Mouse (Mus musculus) limb, embryonic 13.5 days (tissue): ENCODE measurements around the gene Myh7. TPM values are rescaled to one million over a fixed set of nuclear protein-coding genes. Genes with fewer than 3 reads are reported as not detected.

Experiments
- ATAC-seq: fragments of 200-750 bp; cut with Nextera tagmentation; 2 replicates; pipeline ENCODE4 v1.8.0; 2017; ENCODE audit warnings: low read depth, moderate number of reproducible peaks, moderate TSS enrichment; ENCODE audit not compliant: low FRiP score
- H3K27ac ChIP-seq: fragments of 300-500 bp; sonication (generic); 2 replicates; pipeline ENCODE4 v1.5.1; 2015; ENCODE audit warnings: inconsistent platforms, mild to moderate bottlenecking, moderate library complexity
- H3K27me3 ChIP-seq: fragments of 300-500 bp; sonication (generic); 2 replicates; pipeline ENCODE4 v1.6.1; 2015; ENCODE audit warnings: mild to moderate bottlenecking, inconsistent platforms
- H3K36me3 ChIP-seq: fragments of 300-500 bp; sonication (generic); 2 replicates; pipeline ENCODE4 v1.6.1; 2015; ENCODE audit warnings: inconsistent platforms, mild to moderate bottlenecking, moderate library complexity
- H3K4me1 ChIP-seq: fragments of 300-500 bp; sonication (generic); 2 replicates; pipeline ENCODE4 v1.6.1; 2015; ENCODE audit warnings: inconsistent platforms
- H3K4me2 ChIP-seq: fragments of 300-500 bp; sonication (generic); replicated peaks from 2 replicates; pipeline ENCODE4 v1.6.1; 2015; ENCODE audit warnings: inconsistent platforms, mild to moderate bottlenecking, moderate library complexity
- H3K4me3 ChIP-seq: fragments of 300-500 bp; sonication (generic); 2 replicates; pipeline ENCODE4 v1.5.1; 2015; ENCODE audit warnings: moderate library complexity, mild to moderate bottlenecking, inconsistent platforms
- H3K9ac ChIP-seq: fragments of 300-500 bp; sonication (generic); 2 replicates; pipeline ENCODE4 v1.6.1; 2015; ENCODE audit warnings: mild to moderate bottlenecking, inconsistent platforms
- H3K9me3 ChIP-seq: fragments of 300-500 bp; sonication (generic); 2 replicates; pipeline ENCODE4 v1.6.1; 2016; ENCODE audit warnings: inconsistent platforms
- WGBS: fragments of 180-500 bp; shearing (Covaris S2); methylation state at CpG from one replicate; pipeline ENCODE4 v1.1.7; 2015; 5-methylcytosine and 5-hydroxymethylcytosine counted together
- polyA plus RNA-seq: library from polyadenylated mRNA; unstranded; fragments of >200 nt; fragmentation: Nextera tagmentation; extraction: Ambion mirVana; gene quantifications from 2 replicates; pipeline ENCODE4 v1.2.1, GENCODE M21; 2015

Myh7 gene
- polyA plus RNA-seq, 1 experiment from 2014 or later: 24.9 TPM

DNA sequence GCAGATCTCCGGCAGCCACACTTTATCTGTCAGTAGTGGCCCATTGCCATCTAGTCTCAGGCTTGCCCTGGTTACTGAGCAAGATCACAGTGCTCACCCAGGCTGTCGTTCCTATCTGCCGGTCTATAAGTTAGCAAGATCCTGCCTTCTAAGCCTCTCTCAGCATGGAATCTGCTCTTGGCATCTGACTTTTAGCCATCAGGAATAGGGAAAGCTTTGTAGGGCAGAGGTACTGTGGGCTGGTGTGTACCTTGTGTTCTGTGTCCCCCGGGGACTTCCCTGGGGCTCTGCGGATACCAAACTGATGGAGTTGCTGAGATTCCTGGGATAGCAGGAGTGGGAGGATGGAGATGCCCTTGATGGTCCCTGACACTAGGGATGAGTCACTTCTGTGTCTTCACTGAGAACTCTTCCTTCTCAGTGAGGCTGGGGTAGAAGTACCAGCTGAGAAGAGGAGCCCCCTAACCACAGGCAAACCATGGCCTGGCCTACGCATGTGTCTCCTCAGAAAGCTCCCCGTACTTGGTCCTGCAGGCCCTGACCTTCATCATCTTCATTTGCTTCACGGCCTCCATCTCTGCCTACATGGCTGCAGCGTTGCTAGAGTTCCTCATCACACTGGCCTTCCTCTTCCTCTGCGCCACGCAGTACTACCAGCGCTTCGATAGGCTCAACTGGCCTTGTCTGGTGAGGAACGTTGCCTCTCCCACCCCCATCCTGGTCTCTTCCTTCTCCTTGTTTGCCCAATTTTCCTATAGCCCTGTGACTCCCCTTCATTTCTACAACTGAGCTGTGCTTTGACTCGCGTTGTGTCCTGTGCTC lies 56.9 kb downstream of the Myh7 start:
- Histone ChIP-seq H3K9ac (no peak overlapping the region), H3K4me1 (peaks cover 34% of the 10 kb centered on the region), H3K27me3 (no peaks in the 10 kb centered on the region; the same call in 1 of the 2 replicates), H3K9me3 (no peaks in the 10 kb centered on the region), H3K27ac (no peak overlapping the region; the same call in 1 of the 2 replicates), H3K36me3 (no peaks in the 10 kb centered on the region), H3K4me2 (peak overlapping the region; percentile 41), H3K4me3 (no peak overlapping the region)
- WGBS: 85% methylated on average over 16 of the region's 16 CpGs
- no peak for ATAC-seq

- Histone ChIP-seq H3K27ac (peak overlapping the region; percentile 92), H3K36me3 (no peaks in the 10 kb centered on the region), H3K27me3 (no peaks in the 10 kb centered on the region), H3K9ac (peak overlapping the region; percentile 53), H3K4me2 (peak overlapping the region; percentile 48), H3K4me1 (peaks cover 35% of the 10 kb centered on the region), H3K9me3 (no peaks in the 10 kb centered on the region), H3K4me3 (peak overlapping the region; percentile 23)
- no peak for ATAC-seq
- WGBS: 41% methylated on average over 6 of the region's 6 CpGs
These were observed 57.6 kb downstream of the Myh7 start for GRCm38 (mm10) chr14:54936831-54937160.

- no peaks in the 10 kb centered on the region for H3K27me3 ChIP-seq
- peak within 1 kb of the TSS; percentile 53 for H3K9ac ChIP-seq
- no peaks in the 10 kb centered on the region for H3K36me3 ChIP-seq
- 29% methylated on average over 8 of the region's 8 CpGs for WGBS
- H3K4me3 ChIP-seq: peak within 1 kb of the TSS; percentile 23
- H3K27ac ChIP-seq: peak within 1 kb of the TSS; percentile 92
- H3K4me2 ChIP-seq: peak within 1 kb of the TSS; percentile 48
- peak; percentile 57 for ATAC-seq
- no peaks in the 10 kb centered on the region for H3K9me3 ChIP-seq
- H3K4me1 ChIP-seq: peaks cover 35% of the 10 kb centered on the region
These were observed 58.3 kb downstream of the Myh7 start, which contains the start of gene Cmtm5 for GRCm38 (mm10) chr14:54935904-54936830. Gene Cmtm5, plus strand, starts transcription at chr14:54936261.

GRCm38 (mm10) chr14:54932645-54933150 lies 61.7 kb downstream of the Myh7 start, which contains the start of gene Il25:
Gene Il25, plus strand, starts transcription at chr14:54932695.
- Histone ChIP-seq H3K27me3 (no peaks in the 10 kb centered on the region), H3K4me3 (no peak within 1 kb of the TSS), H3K27ac (no peak within 1 kb of the TSS), H3K36me3 (no peaks in the 10 kb centered on the region), H3K9ac (0 out of 2 replicates have a peak within 1 kb of the TSS, but pooled peaks have one; percentile 21), H3K9me3 (no peaks in the 10 kb centered on the region), H3K4me2 (peak within 1 kb of the TSS; percentile 41), H3K4me1 (peaks cover 42% of the 10 kb centered on the region)
- 18% methylated on average over 6 of the region's 6 CpGs for WGBS
- ATAC-seq: peak; percentile 51

DNA sequence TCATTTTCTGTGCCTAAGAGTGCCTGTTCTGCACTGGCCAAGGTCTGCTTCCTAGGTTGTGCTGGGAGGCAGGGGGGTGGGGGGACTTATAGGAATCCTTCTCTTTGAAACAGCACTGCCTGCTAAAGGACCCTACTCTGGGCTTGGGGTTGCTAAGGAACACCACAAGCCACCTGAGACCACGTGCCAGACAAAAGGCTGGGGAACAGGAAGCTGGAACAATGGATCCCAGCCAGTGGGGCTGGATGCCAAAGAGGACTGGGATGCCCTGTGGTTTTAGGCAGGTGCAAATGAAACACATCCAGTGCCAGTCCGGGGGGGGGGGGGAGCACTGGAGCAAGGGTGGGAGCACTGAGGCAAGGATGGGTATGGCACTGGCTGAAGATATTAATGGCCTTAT lies 64.0 kb downstream of the Myh7 start:
- Histone ChIP-seq H3K27me3 (no peaks in the 10 kb centered on the region), H3K36me3 (no peaks in the 10 kb centered on the region), H3K9ac (no peak overlapping the region), H3K4me3 (no peak overlapping the region), H3K4me2 (no peak overlapping the region), H3K4me1 (peaks cover 38% of the 10 kb centered on the region), H3K9me3 (no peaks in the 10 kb centered on the region), H3K27ac (no peak overlapping the region)
- WGBS: 39% methylated on average over 2 of the region's 2 CpGs
- ATAC-seq: no peak

- no peaks in the 10 kb centered on the region for H3K9me3 ChIP-seq
- 68% methylated on average over 5 of the region's 5 CpGs for WGBS
- H3K4me2 ChIP-seq: no peak overlapping the region
- H3K4me3 ChIP-seq: no peak overlapping the region
- no peaks in the 10 kb centered on the region for H3K36me3 ChIP-seq
- no peak overlapping the region for H3K27ac ChIP-seq
- ATAC-seq: no peak
- H3K9ac ChIP-seq: no peak overlapping the region
- H3K27me3 ChIP-seq: no peaks in the 10 kb centered on the region
- H3K4me1 ChIP-seq: peaks cover 44% of the 10 kb centered on the region
These were observed 64.6 kb downstream of the Myh7 start for GRCm38 (mm10) chr14:54929801-54930200.

DNA sequence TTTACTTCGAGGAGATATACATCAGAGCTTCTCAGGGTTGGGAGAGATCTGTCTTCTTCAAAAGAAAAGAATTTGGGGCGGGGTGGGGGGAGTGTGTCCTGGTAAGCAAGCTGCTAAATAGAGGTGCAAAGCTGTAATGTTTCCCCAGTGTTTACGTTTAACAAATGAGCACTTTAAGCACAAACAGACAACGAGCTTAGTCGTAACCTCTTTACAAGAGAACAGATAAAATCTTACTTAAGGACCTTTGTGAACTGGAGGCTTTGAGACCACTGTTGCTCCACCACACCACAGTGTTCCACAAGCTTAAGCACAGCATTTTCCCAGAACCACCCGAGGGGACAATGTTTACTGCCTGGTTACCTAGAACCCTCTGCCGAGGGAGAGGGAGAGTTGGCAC lies 67.1 kb downstream of the Myh7 start:
- Histone ChIP-seq H3K27ac (peak overlapping the region; percentile 100), H3K4me3 (peak overlapping the region; percentile 67), H3K36me3 (peaks cover 4% of the 10 kb centered on the region), H3K27me3 (no peaks in the 10 kb centered on the region), H3K9me3 (0 out of 2 replicates have a peak, but pooled peaks cover 6% of the 10 kb centered on the region), H3K9ac (peak overlapping the region; percentile 97), H3K4me2 (peak overlapping the region; percentile 88), H3K4me1 (peaks cover 48% of the 10 kb centered on the region)
- 8% methylated on average over 7 of the region's 7 CpGs for WGBS
- no peak for ATAC-seq

GRCm38 (mm10) chr14:54926401-54927158 lies 67.8 kb downstream of the Myh7 start:
- Histone ChIP-seq H3K27ac (peak overlapping the region; percentile 100), H3K9ac (peak overlapping the region; percentile 97), H3K4me2 (peak overlapping the region; percentile 88), H3K36me3 (peaks cover 12% of the 10 kb centered on the region), H3K4me3 (peak overlapping the region; percentile 67), H3K4me1 (peaks cover 48% of the 10 kb centered on the region), H3K27me3 (no peaks in the 10 kb centered on the region), H3K9me3 (peaks cover 13% of the 10 kb centered on the region)
- peak; percentile 85 for ATAC-seq
- 0% methylated on average over 55 of the region's 58 CpGs for WGBS

- peaks cover 47% of the 10 kb centered on the region for H3K4me1 ChIP-seq
- peak within 1 kb of the TSS; percentile 88 for H3K4me2 ChIP-seq
- under 1% methylated on average over 57 of the region's 57 CpGs for WGBS
- peak; percentile 57 for ATAC-seq
- no peaks in the 10 kb centered on the region for H3K27me3 ChIP-seq
- peaks cover 22% of the 10 kb centered on the region for H3K9me3 ChIP-seq
- peak within 1 kb of the TSS; percentile 100 for H3K27ac ChIP-seq
- H3K4me3 ChIP-seq: peak within 1 kb of the TSS; percentile 67
- H3K36me3 ChIP-seq: peaks cover 21% of the 10 kb centered on the region
- peak within 1 kb of the TSS; percentile 97 for H3K9ac ChIP-seq
These were observed 68.8 kb downstream of the Myh7 start, which contains the start of gene Efs for GRCm38 (mm10) chr14:54925349-54926342. Gene Efs, minus strand, starts transcription at chr14:54926126.

DNA sequence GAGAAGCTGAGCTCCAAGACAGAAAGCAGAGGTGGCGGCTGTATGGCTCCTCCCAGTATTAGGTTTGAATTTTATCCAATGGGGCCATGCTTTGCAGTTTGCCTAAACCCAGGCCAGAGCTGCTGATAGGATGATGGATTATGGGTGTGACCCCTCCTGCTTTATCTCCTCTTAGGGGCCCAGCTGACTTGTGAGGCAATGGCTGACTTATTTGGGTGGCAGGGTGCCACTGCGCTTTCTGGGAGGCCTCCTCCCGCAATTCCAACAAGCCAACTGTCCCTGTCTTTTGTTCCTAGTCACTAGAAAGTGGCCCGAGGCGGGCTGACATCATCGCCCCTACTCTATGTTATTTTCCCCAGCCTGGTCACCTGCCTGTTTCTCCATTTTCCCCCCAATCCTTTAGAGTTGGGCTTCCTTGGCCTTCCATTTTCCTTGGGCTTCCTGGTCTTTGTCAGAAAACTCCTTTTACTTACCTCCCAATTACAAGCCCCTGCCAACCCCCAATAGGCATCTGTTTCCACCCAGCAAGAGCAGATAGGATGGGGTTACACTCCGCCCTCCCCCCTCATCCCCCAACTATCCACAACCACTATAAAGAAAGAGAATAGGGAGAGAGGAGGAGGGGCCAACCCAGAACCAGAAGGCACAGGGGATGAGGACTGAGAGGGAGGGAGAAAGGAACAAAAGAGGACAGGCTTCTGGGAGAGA lies 69.6 kb downstream of the Myh7 start:
- Histone ChIP-seq H3K27ac (peak overlapping the region; percentile 100), H3K4me3 (peak overlapping the region; percentile 67), H3K9ac (peak overlapping the region; percentile 97), H3K4me2 (peak overlapping the region; percentile 88), H3K36me3 (peaks cover 30% of the 10 kb centered on the region), H3K27me3 (no peaks in the 10 kb centered on the region), H3K9me3 (peaks cover 22% of the 10 kb centered on the region), H3K4me1 (peaks cover 39% of the 10 kb centered on the region)
- WGBS: 10% methylated on average over 7 of the region's 7 CpGs
- ATAC-seq: peak; percentile 57
